Mouse (Mus musculus) embryonic facial prominence, embryonic 15.5 days (tissue): ENCODE measurements around the gene Cyp17a1. TPM values are rescaled to one million over a fixed set of nuclear protein-coding genes. Genes with fewer than 3 reads are reported as not detected.

Experiments
- polyA plus RNA-seq: library from polyadenylated mRNA; unstranded; fragments of >200 nt; fragmentation: Nextera tagmentation; extraction: Ambion mirVana; gene quantifications from 2 replicates; pipeline ENCODE4 v1.2.1, GENCODE M21; 2015

Gene Cyp17a1
- polyA plus RNA-seq, 1 experiment from 2014 or later: 1.1 TPM

Other genes starting within 250 kb of the Cyp17a1 start
- gene Trim8, start 171.5 kb downstream of the Cyp17a1 start, polyA plus RNA-seq: 20.7 and 21.7 TPM in 2 replicates
- 149 TPM in 2 replicates for gene Arl3, start 100.0 kb downstream of the Cyp17a1 start, polyA plus RNA-seq
- 21.8 and 21.9 TPM in 2 replicates for gene Sfxn2, start 99.8 kb downstream of the Cyp17a1 start, polyA plus RNA-seq
- gene Wbp1l, start 74.1 kb downstream of the Cyp17a1 start, polyA plus RNA-seq: 50.1 and 55.2 TPM in 2 replicates
- 14.9 and 16.3 TPM in 2 replicates for gene Borcs7, start 16.7 kb upstream of the Cyp17a1 start, polyA plus RNA-seq
- gene As3mt, start 34.3 kb upstream of the Cyp17a1 start, polyA plus RNA-seq: 25.1 TPM in 2 replicates
- gene Cnnm2, start 88.4 kb upstream of the Cyp17a1 start, polyA plus RNA-seq: 3.6 and 4.1 TPM in 2 replicates